Mouse (Mus musculus) embryo, embryonic 10.5 days (tissue): ENCODE results near the gene Klk1b5.
A peak's percentile ranks its signal among the peaks of the same experiment; 100 is the strongest.

Source experiments
- DNase-seq: peaks from one replicate; pipeline ENCODE4 v3.0.0-alpha.2; 2015; ENCODE audit warnings: low spot score

Gene Klk1b5

DNA sequence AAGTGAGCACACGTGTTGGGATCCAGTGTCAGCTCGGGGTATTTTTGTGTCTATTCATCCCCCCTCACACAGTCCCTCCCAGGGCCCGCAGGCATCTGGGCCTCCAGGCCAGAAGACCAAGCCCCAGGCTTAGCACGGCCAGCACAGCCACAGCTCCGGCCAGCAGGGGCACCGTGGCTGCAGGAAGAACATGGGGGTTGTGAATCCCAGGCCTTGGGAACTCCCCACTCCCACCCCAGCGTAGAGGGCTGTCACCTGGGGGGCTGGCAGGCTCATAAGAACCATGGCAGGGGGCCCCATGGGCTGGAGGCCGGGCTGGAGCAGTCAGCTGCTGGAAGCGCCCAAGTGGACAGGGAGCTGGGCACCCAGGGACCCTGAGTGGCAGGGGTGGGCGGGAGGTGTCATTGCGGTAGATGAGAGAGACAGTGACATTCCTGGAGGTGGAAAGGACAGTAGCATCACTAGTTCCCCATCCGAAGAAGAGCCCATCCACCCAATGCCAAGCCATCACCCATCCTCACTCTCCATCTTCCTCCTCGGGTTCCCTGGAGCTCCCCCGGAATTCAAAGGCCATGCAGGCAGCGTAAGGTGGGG lies 37.4 kb downstream of the Klk1b5 start:
- no peak for DNase-seq

- no peak for DNase-seq
Measured at GRCm38 (mm10) chr7:44254930-44255329, 39.2 kb downstream of the Klk1b5 start.

GRCm38 (mm10) chr7:44257278-44257677 lies 41.5 kb downstream of the Klk1b5 start, which contains the start of gene Acp4:
Gene Acp4 (minus strand): TSS chr7:44257378.
- no peak for DNase-seq

GRCm38 (mm10) chr7:44260410-44260809 lies 44.7 kb downstream of the Klk1b5 start:
- DNase-seq = no peak

GRCm38 (mm10) chr7:44261147-44261546 lies 45.4 kb downstream of the Klk1b5 start, which contains the start of gene Gm15517:
Gene Gm15517 (plus strand): TSS chr7:44261447.
- no peak for DNase-seq

- DNase-seq = peak; percentile 99
Measured at GRCm38 (mm10) chr7:44262791-44263643, 47.3 kb downstream of the Klk1b5 start.

GRCm38 (mm10) chr7:44268117-44268516 lies 52.4 kb downstream of the Klk1b5 start:
- DNase-seq = no peak

DNA sequence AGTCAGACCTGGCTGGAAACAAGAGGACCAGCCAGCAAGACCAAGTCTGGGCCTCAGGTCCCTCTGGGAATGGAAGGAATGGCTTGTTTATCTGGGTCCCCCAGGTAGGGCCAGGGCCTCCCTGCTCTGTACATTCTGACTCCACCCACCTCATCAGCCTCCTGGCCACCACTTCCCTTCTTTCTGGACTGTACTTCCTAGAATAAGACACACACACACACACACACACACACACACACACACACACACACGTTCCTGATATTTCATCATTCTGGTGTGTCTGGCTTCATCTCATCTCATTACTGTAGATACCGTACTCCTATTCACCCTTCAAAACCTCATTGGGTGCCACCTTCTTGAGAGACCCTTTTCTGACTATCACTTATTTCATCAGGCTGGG lies 53.7 kb downstream of the Klk1b5 start:
- DNase-seq = no peak
